Mouse (Mus musculus) stomach, embryonic 16.5 days (tissue): ENCODE results near the gene Tmprss15. TPM values are rescaled to one million over a fixed set of nuclear protein-coding genes. Genes with fewer than 3 reads are reported as not detected.

Experiments
- ATAC-seq: fragments of 200-750 bp; cut with Nextera tagmentation; 2 replicates; pipeline ENCODE4 v1.8.0; 2017; ENCODE audit warnings: moderate number of reproducible peaks, moderate TSS enrichment; ENCODE audit not compliant: insufficient read depth, low FRiP score
- H3K27ac ChIP-seq: fragments of 300-500 bp; sonication (generic); 2 replicates; pipeline ENCODE4 v1.5.1; 2014; ENCODE audit warnings: low read length
- H3K27me3 ChIP-seq: fragments of 300-500 bp; sonication (generic); 2 replicates; pipeline ENCODE4 v1.6.1; 2014; ENCODE audit warnings: low read length, control low read depth, mixed read lengths; ENCODE audit not compliant: control insufficient read depth, insufficient read depth
- H3K36me3 ChIP-seq: fragments of 300-500 bp; sonication (generic); 2 replicates; pipeline ENCODE4 v1.6.1; 2014; ENCODE audit warnings: low read length; ENCODE audit not compliant: control insufficient read depth, insufficient read depth
- H3K4me1 ChIP-seq: fragments of 300-500 bp; sonication (generic); 2 replicates; pipeline ENCODE4 v1.6.1; 2014; ENCODE audit warnings: low read length, control low read depth, mixed read lengths; ENCODE audit not compliant: control insufficient read depth, insufficient read depth
- H3K4me2 ChIP-seq: fragments of 300-500 bp; sonication (generic); 2 replicates; pipeline ENCODE4 v1.6.1; 2014; ENCODE audit warnings: low read depth, low read length, mixed read lengths
- H3K4me3 ChIP-seq: fragments of 300-500 bp; sonication (generic); replicated peaks from 2 replicates; pipeline ENCODE4 v1.5.1; 2014; ENCODE audit warnings: mild to moderate bottlenecking, low read length
- H3K9ac ChIP-seq: fragments of 300-500 bp; sonication (generic); 2 replicates; pipeline ENCODE4 v1.6.1; 2014; ENCODE audit warnings: low read length
- H3K9me3 ChIP-seq: fragments of 300-500 bp; sonication (generic); replicated peaks from 2 replicates; pipeline ENCODE4 v1.6.1; 2016; ENCODE audit warnings: low read length, control low read depth; ENCODE audit not compliant: control insufficient read depth
- WGBS: fragments of 180-500 bp; shearing (Covaris S2); extraction: QIAGEN DNeasy Blood & Tissue Kit; methylation state at CpG from one replicate; pipeline ENCODE4 v1.1.7; 2014; 5-methylcytosine and 5-hydroxymethylcytosine counted together
- polyA plus RNA-seq: library from polyadenylated mRNA; unstranded; fragments of >200 nt; fragmentation: Nextera tagmentation; extraction: Ambion mirVana; gene quantifications from 2 replicates; pipeline ENCODE4 v1.2.1, GENCODE M21; 2015

The Tmprss15 gene
- polyA plus RNA-seq, 1 experiment from 2014 or later, result 0.05 TPM

DNA sequence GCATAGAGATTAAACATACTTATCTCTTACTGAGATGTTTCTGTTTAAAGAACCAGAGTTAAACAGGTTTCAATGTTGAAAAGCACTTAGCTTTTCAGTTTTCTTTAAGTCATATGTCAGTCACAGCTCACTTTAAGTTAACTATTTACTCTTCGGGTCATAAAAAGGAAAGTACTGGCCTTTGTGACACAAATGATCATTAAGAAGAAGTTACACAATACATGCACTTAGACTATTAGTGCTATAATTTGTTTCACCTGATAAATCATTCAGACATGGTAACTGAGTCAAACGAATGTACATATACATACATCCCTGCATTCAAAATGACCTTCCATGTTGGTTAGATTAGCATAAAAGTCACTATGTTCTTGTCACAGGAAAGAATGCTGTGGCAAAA, 58.3 kb downstream of the Tmprss15 start:
- no peak overlapping the region for H3K4me2 ChIP-seq
- H3K4me3 ChIP-seq, result no peak overlapping the region
- no peak overlapping the region for H3K9ac ChIP-seq
- H3K27me3 ChIP-seq, result no peaks in the 10 kb centered on the region
- no peak overlapping the region for H3K27ac ChIP-seq
- no peaks in the 10 kb centered on the region for H3K4me1 ChIP-seq
- no peak for ATAC-seq
- H3K36me3 ChIP-seq, result no peaks in the 10 kb centered on the region
- no peaks in the 10 kb centered on the region for H3K9me3 ChIP-seq
- 45% methylated on average over 2 of the region's 2 CpGs for WGBS

- no peak overlapping the region for H3K4me3 ChIP-seq
- no peak overlapping the region for H3K4me2 ChIP-seq
- no peaks in the 10 kb centered on the region for H3K4me1 ChIP-seq
- H3K9ac ChIP-seq, result no peak overlapping the region
- no peaks in the 10 kb centered on the region for H3K9me3 ChIP-seq
- no peaks in the 10 kb centered on the region for H3K36me3 ChIP-seq
- ATAC-seq, result no peak
- WGBS, result 49% methylated on average over 2 of the region's 2 CpGs
- H3K27ac ChIP-seq, result no peak overlapping the region
- no peaks in the 10 kb centered on the region for H3K27me3 ChIP-seq
Observed at GRCm38 (mm10) chr16:79002812-79003211, 88.1 kb downstream of the Tmprss15 start.

DNA sequence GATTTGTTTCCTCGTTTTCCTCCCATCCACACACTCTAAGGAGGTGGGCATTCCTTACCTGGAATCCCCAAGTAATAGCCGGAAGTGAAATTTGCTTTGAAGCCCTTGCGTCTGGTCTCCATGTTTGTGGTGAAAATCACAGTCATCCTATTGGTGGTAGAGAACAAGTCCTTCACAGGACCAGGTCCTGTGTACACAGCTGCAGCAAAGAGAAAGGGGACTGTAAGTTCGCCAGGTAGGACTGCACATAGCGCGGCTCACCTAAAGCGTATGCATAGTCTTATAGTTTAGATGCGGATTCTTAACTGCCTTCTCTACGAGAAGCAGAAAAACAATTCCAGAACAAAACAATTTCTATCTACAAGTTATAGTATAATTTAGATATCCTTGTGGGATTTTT, 89.2 kb downstream of the Tmprss15 start:
- H3K9ac ChIP-seq, result no peak overlapping the region
- no peaks in the 10 kb centered on the region for H3K36me3 ChIP-seq
- no peaks in the 10 kb centered on the region for H3K27me3 ChIP-seq
- H3K9me3 ChIP-seq, result no peaks in the 10 kb centered on the region
- WGBS, result 67% methylated on average over 9 of the region's 9 CpGs
- no peak for ATAC-seq
- H3K4me1 ChIP-seq, result no peaks in the 10 kb centered on the region
- H3K27ac ChIP-seq, result no peak overlapping the region
- no peak overlapping the region for H3K4me3 ChIP-seq
- no peak overlapping the region for H3K4me2 ChIP-seq

DNA sequence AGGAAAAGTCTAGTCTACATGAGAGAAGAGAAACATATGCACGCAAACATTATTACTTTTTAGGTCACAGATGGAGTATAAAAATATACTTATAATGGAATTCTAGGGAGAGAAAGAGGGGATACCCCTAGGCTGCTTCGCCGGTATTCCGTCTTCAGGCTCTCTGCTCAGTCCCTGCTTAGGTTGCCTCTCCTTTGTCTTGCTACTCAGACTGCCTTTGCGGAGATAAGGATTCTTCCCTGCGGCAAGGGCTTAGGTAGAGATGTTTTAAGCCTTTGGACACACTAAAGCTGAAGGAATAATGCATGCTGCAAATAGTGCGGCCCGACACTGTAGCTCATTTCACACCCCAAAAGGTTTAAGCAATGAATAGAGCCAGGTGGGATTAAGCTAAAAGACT, 114.5 kb downstream of the Tmprss15 start:
- Histone ChIP-seq H3K27ac (no peak overlapping the region), H3K4me1 (no peaks in the 10 kb centered on the region), H3K27me3 (no peaks in the 10 kb centered on the region), H3K4me3 (no peak overlapping the region), H3K36me3 (no peaks in the 10 kb centered on the region), H3K9me3 (no peaks in the 10 kb centered on the region), H3K9ac (no peak overlapping the region), H3K4me2 (no peak overlapping the region)
- ATAC-seq, result no peak
- 73% methylated on average over 8 of the region's 8 CpGs for WGBS

DNA sequence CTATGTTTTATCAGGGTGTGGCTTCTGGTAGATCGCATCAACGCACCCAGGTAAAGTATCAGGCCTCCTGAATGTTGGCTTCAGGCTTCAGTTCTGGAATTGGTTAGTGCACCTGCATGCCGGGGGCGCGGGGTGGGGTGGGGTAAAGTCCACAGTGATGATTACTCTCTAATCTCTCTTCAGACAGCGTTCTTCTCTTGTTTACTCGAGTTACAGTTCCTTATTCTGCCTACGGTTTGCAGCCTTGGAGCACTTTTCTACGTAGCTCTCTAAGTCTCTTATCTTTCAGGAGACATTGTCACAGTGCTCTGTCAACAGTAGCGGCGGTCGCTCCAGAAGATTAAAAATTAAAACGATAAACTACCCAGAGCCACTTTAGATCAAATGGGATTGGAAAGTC, 116.8 kb downstream of the Tmprss15 start:
- no peaks in the 10 kb centered on the region for H3K9me3 ChIP-seq
- H3K4me2 ChIP-seq, result no peak overlapping the region
- H3K27ac ChIP-seq, result no peak overlapping the region
- H3K4me3 ChIP-seq, result no peak overlapping the region
- WGBS, result 66% methylated on average over 13 of the region's 13 CpGs
- H3K9ac ChIP-seq, result no peak overlapping the region
- no peak for ATAC-seq
- no peaks in the 10 kb centered on the region for H3K27me3 ChIP-seq
- no peaks in the 10 kb centered on the region for H3K36me3 ChIP-seq
- H3K4me1 ChIP-seq, result no peaks in the 10 kb centered on the region

DNA sequence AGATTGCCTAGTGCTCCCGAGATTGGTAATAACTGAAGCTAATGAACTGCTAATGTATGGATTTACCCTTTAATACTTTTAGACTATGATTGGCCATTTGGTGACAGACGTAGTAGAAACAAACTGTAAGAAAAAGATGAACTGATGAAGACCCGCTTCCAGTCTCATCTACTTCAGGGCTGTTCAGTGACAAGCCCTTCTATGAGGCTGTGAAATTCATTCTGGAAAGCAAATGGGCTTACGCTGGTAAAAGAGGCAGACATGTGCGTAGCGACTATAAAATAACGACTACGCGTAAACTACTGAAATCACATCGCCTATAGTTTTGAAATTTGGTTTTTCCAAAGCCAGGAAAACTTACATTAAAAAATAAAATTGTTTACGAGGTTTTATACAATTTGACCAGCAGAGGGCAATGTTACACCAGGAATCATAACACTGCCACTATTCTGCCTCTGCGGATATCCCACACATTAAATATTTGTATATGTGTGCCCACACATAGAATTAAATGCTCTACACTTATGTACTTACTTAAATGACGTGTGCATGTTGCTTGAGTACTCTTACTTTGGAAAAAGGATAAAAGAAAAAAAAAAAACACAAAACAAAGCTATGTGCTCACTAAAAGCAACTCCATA, 121.7 kb downstream of the Tmprss15 start:
- Histone ChIP-seq H3K9ac (no peak overlapping the region), H3K4me1 (no peaks in the 10 kb centered on the region), H3K4me2 (no peak overlapping the region), H3K9me3 (no peaks in the 10 kb centered on the region), H3K27ac (no peak overlapping the region), H3K4me3 (no peak overlapping the region), H3K27me3 (no peaks in the 10 kb centered on the region), H3K36me3 (no peaks in the 10 kb centered on the region)
- no peak for ATAC-seq
- whole genome bisulfite sequencing, result 27% methylated on average over 13 of the region's 13 CpGs

DNA sequence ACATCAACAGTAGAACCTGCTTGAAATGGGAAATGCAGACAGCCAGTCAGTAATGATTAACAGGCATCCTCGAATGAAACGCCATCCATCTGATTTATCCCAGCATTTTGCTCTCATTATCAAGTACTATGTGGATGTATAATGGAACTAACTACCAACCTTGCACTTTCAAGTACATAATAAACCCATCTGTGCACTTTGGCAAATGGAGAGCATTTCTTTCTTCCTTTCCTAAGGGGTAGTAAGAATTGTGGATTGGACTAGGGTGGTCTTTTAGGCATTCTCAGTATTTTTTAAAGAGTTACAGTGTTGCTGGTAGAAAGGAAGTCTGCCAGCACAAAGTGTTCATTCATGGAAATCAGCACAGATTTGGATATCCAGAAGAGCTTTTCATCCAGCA, 133.5 kb downstream of the Tmprss15 start:
- Histone ChIP-seq H3K9me3 (no peaks in the 10 kb centered on the region), H3K4me2 (no peak overlapping the region), H3K27ac (no peak overlapping the region), H3K36me3 (no peaks in the 10 kb centered on the region), H3K4me1 (no peaks in the 10 kb centered on the region), H3K27me3 (no peaks in the 10 kb centered on the region), H3K4me3 (no peak overlapping the region), H3K9ac (no peak overlapping the region)
- 57% methylated on average over 2 of the region's 2 CpGs for WGBS
- no peak for ATAC-seq

GRCm38 (mm10) chr16:78950359-78950758, 140.5 kb downstream of the Tmprss15 start:
- Histone ChIP-seq H3K9me3 (no peaks in the 10 kb centered on the region), H3K4me3 (no peak overlapping the region), H3K36me3 (no peaks in the 10 kb centered on the region), H3K27ac (no peak overlapping the region), H3K4me2 (no peak overlapping the region), H3K4me1 (no peaks in the 10 kb centered on the region), H3K9ac (no peak overlapping the region), H3K27me3 (no peaks in the 10 kb centered on the region)
- no peak for ATAC-seq
- 78% methylated on average over 4 of the region's 4 CpGs for WGBS

GRCm38 (mm10) chr16:78937755-78938154, 153.1 kb downstream of the Tmprss15 start:
- Histone ChIP-seq H3K4me3 (no peak overlapping the region), H3K9me3 (peaks cover 6% of the 10 kb centered on the region; the same call in 1 of the 2 replicates), H3K9ac (no peak overlapping the region), H3K4me2 (no peak overlapping the region), H3K27me3 (no peaks in the 10 kb centered on the region), H3K36me3 (no peaks in the 10 kb centered on the region), H3K27ac (no peak overlapping the region), H3K4me1 (no peaks in the 10 kb centered on the region)
- 59% methylated on average over 8 of the region's 8 CpGs for WGBS
- ATAC-seq, result no peak
